Mouse (Mus musculus) CH12.LX (cell line): ENCODE results near the gene Gm20388. TPM values are rescaled to one million over a fixed set of nuclear protein-coding genes. Genes with fewer than 3 reads are reported as not detected.

Experiments used
- DNase-seq: peaks from one replicate; pipeline ENCODE4 v3.0.0-alpha.2; 2013; ENCODE audit errors: extremely low read depth
- H3K27ac ChIP-seq: 2 replicates; pipeline ENCODE4 v1.5.1; 2012; ENCODE audit warnings: low read depth, mild to moderate bottlenecking, control low read depth, moderate library complexity; ENCODE audit not compliant: insufficient read depth
- H3K27me3 ChIP-seq: replicated peaks from 2 replicates; pipeline ENCODE3; 2012; ENCODE audit warnings: inconsistent platforms
- H3K36me3 ChIP-seq, 2 experiments: replicated peaks in 1 of 2; 2 replicates each; pipeline versions ENCODE3 to v1.6.1; 2012; ENCODE audit warnings: inconsistent platforms in 1 of 2, low read length in 1 of 2, mild to moderate bottlenecking in 1 of 2, mixed read lengths in 1 of 2, moderate library complexity in 1 of 2; ENCODE audit not compliant: control insufficient read depth in 1 of 2, insufficient read depth in 1 of 2
- H3K4me1 ChIP-seq, 2 experiments: 2 replicates each; pipeline ENCODE4 v1.6.1; 2012; ENCODE audit warnings: inconsistent platforms in 1 of 2, moderate library complexity in 1 of 2; ENCODE audit not compliant: insufficient read depth in 2 of 2, control insufficient read depth in 1 of 2
- H3K4me2 ChIP-seq: 2 replicates; pipeline ENCODE4 v1.6.1; 2012; ENCODE audit warnings: low read depth, mild to moderate bottlenecking, control low read depth; ENCODE audit not compliant: poor library complexity, insufficient read depth, severe bottlenecking
- H3K4me3 ChIP-seq, 3 experiments: fragments of 150-350 bp in 1 of 3; sonication (generic) in 1 of 3; replicated peaks in 1 of 3; 2 replicates each; pipeline versions ENCODE3 to v1.5.1; 2011 to 2012; ENCODE audit warnings: low read depth in 2 of 3, low read length in 2 of 3, mild to moderate bottlenecking in 2 of 3, moderate library complexity in 2 of 3, control low read depth in 1 of 3, improper control_type of control experiment in 1 of 3, inconsistent platforms in 1 of 3, mixed read lengths in 1 of 3; ENCODE audit not compliant: poor library complexity in 1 of 3
- H3K79me2 ChIP-seq: replicated peaks from 2 replicates; pipeline ENCODE4 v1.6.1; 2012; ENCODE audit warnings: mild to moderate bottlenecking, moderate library complexity; ENCODE audit not compliant: control insufficient read depth, poor library complexity, insufficient read depth, severe bottlenecking; ENCODE audit errors: extremely low read depth
- H3K9ac ChIP-seq: 2 replicates; pipeline ENCODE4 v1.6.1; 2012; ENCODE audit warnings: low read depth, mild to moderate bottlenecking, control low read depth, moderate library complexity; ENCODE audit not compliant: insufficient read depth
- H3K9me3 ChIP-seq: replicated peaks from 2 replicates; pipeline ENCODE3; 2012; ENCODE audit warnings: low read length, inconsistent platforms, mixed read lengths
- BHLHE40 ChIP-seq: IDR thresholded peaks from 2 replicates; pipeline ENCODE4 v1.6.1; 2011; ENCODE audit warnings: mild to moderate bottlenecking, low read depth, low read length, improper control_type of control experiment
- CHD1 ChIP-seq: IDR thresholded peaks from 2 replicates; pipeline ENCODE4 v1.6.1; 2012; ENCODE audit warnings: low read depth, low read length, improper control_type of control experiment, inconsistent platforms
- CTCF ChIP-seq, 2 experiments: IDR thresholded peaks in 1 of 2; conservative IDR thresholded peaks in 1 of 2; 2 replicates each; pipeline ENCODE4 v1.5.1; 2011 to 2012; ENCODE audit warnings: low read depth in 2 of 2, low read length in 2 of 2, improper control_type of control experiment in 1 of 2, inconsistent platforms in 1 of 2, mild to moderate bottlenecking in 1 of 2, moderate library complexity in 1 of 2
- E2F4 ChIP-seq: IDR thresholded peaks from 2 replicates; pipeline ENCODE4 v1.6.1; 2011; ENCODE audit warnings: low read depth, low read length, improper control_type of control experiment; ENCODE audit not compliant: insufficient replicate concordance
- ELF1 ChIP-seq: IDR thresholded peaks from 2 replicates; pipeline ENCODE4 v1.6.1; 2014; ENCODE audit warnings: low read depth, mild to moderate bottlenecking, inconsistent platforms, low read length, improper control_type of control experiment
- EP300 ChIP-seq: IDR thresholded peaks from 2 replicates; pipeline ENCODE4 v1.6.1; 2011; ENCODE audit warnings: low read length, improper control_type of control experiment
- ETS1 ChIP-seq: conservative IDR thresholded peaks from 2 replicates; pipeline ENCODE4 v1.6.1; 2012; ENCODE audit warnings: low read depth, mild to moderate bottlenecking, inconsistent platforms, low read length, improper control_type of control experiment, moderate library complexity
- GABPA ChIP-seq: IDR thresholded peaks from 2 replicates; pipeline ENCODE4 v1.6.1; 2012; ENCODE audit warnings: low read depth, low read length, improper control_type of control experiment, inconsistent platforms; ENCODE audit not compliant: insufficient replicate concordance
- HCFC1 ChIP-seq: IDR thresholded peaks from 2 replicates; pipeline ENCODE4 v1.6.1; 2012; ENCODE audit warnings: low read depth, mild to moderate bottlenecking, inconsistent platforms, low read length, improper control_type of control experiment
- IRF4 ChIP-seq: IDR thresholded peaks from 2 replicates; pipeline ENCODE4 v1.6.1; 2014; ENCODE audit warnings: low read depth, mild to moderate bottlenecking, inconsistent platforms, low read length, improper control_type of control experiment
- JUND ChIP-seq: conservative IDR thresholded peaks from 2 replicates; pipeline ENCODE4 v1.6.1; 2011; ENCODE audit warnings: low read depth, low read length, improper control_type of control experiment
- KAT2A ChIP-seq: IDR thresholded peaks from 2 replicates; pipeline ENCODE4 v1.6.1; 2012; ENCODE audit warnings: low read length, improper control_type of control experiment, inconsistent platforms; ENCODE audit not compliant: insufficient replicate concordance
- MAX ChIP-seq: IDR thresholded peaks from 2 replicates; pipeline ENCODE4 v1.6.1; 2011; ENCODE audit warnings: low read length, improper control_type of control experiment
- MEF2A ChIP-seq: IDR thresholded peaks from 2 replicates; pipeline ENCODE4 v1.6.1; 2014; ENCODE audit warnings: low read depth, mild to moderate bottlenecking, inconsistent platforms, low read length, improper control_type of control experiment, borderline replicate concordance
- MXI1 ChIP-seq: IDR thresholded peaks from 2 replicates; pipeline ENCODE4 v1.6.1; 2011; ENCODE audit warnings: mild to moderate bottlenecking, low read depth, low read length, improper control_type of control experiment
- MYC ChIP-seq: IDR thresholded peaks from 2 replicates; pipeline ENCODE4 v1.6.1; 2011; ENCODE audit warnings: low read depth, mild to moderate bottlenecking, improper control_type of control experiment, low read length
- NELFE ChIP-seq: IDR thresholded peaks from 2 replicates; pipeline ENCODE4 v1.6.1; 2011; ENCODE audit warnings: low read depth, low read length, improper control_type of control experiment
- PAX5 ChIP-seq: IDR thresholded peaks from 2 replicates; pipeline ENCODE4 v1.6.1; 2012; ENCODE audit warnings: low read length, inconsistent platforms, mixed read lengths
- POLR2A ChIP-seq: IDR thresholded peaks from 2 replicates; pipeline ENCODE4 v1.6.1; 2011; ENCODE audit warnings: low read depth, mild to moderate bottlenecking, improper control_type of control experiment, low read length
- POLR2AphosphoS2 ChIP-seq: IDR thresholded peaks from 2 replicates; pipeline ENCODE4 v1.6.1; 2011; ENCODE audit warnings: low read depth, low read length, improper control_type of control experiment
- SMC3 ChIP-seq: IDR thresholded peaks from 2 replicates; pipeline ENCODE4 v1.6.1; 2011; ENCODE audit warnings: low read depth, low read length, improper control_type of control experiment
- TBP ChIP-seq: conservative IDR thresholded peaks from 2 replicates; pipeline ENCODE4 v1.6.1; 2011; ENCODE audit warnings: low read depth, low read length, improper control_type of control experiment
- TCF12 ChIP-seq: IDR thresholded peaks from 2 replicates; pipeline ENCODE4 v1.6.1; 2014; ENCODE audit warnings: low read depth, mild to moderate bottlenecking, inconsistent platforms, low read length, improper control_type of control experiment
- USF1 ChIP-seq: IDR thresholded peaks from 2 replicates; pipeline ENCODE4 v1.6.1; 2014; ENCODE audit warnings: low read depth, mild to moderate bottlenecking, inconsistent platforms, low read length, improper control_type of control experiment
- USF2 ChIP-seq: conservative IDR thresholded peaks from 2 replicates; pipeline ENCODE4 v1.6.1; 2011; ENCODE audit warnings: low read depth, low read length, improper control_type of control experiment
- ZC3H11A ChIP-seq: IDR thresholded peaks from 2 replicates; pipeline ENCODE4 v1.6.1; 2012; ENCODE audit warnings: low read depth, mild to moderate bottlenecking, inconsistent platforms, low read length, improper control_type of control experiment
- ZMIZ1 ChIP-seq: IDR thresholded peaks from 2 replicates; pipeline ENCODE4 v1.6.1; 2012; ENCODE audit warnings: low read depth, mild to moderate bottlenecking, inconsistent platforms, low read length, improper control_type of control experiment
- ZNF384 ChIP-seq: IDR thresholded peaks from 2 replicates; pipeline ENCODE4 v1.6.1; 2012; ENCODE audit warnings: low read depth, low read length, improper control_type of control experiment, inconsistent platforms
- dilution Hi-C: fragments of 300-500 bp; cut with MboI; formaldehyde crosslinking; loops from 2 replicates; pipeline ENCODE4 v1.14.3; 2020; ENCODE audit warnings: low sequenced_read_pairs; ENCODE audit not compliant: extremely low pct_unique_long_range_greater_than_20kb, extremely low pct_ligation_motif_present
- in situ Hi-C: fragments of 300-500 bp; cut with MboI; formaldehyde crosslinking; loops from 3 replicates; pipeline ENCODE4 v1.14.3; 2019; ENCODE audit warnings: low sequenced_read_pairs, low pct_ligation_motif_present, low pct_unique_long_range_greater_than_20kb, mixed read lengths
- polyA plus RNA-seq: library from polyadenylated mRNA; unstranded; fragments of >175 nt; gene quantifications from 2 replicates; pipeline ENCODE4 v1.2.1, GENCODE M21; 2012; ENCODE audit warnings: low read depth; ENCODE audit not compliant: insufficient read length
- total RNA-seq, 2 experiments: library from RNA; depleted of rRNA; stranded (reverse); fragments of 300-350 nt in 1 of 2; fragments of >200 nt in 1 of 2; gene quantifications; 2 replicates each; pipeline ENCODE4 v1.2.3; 2012 to 2014

Gm20388 gene
- total and polyA plus RNA-seq, 3 experiments, result 14.8 to 26.3 (median 22.2) TPM

- dilution Hi-C loops (no loop called here), in situ Hi-C loops (no loop called here)
- TF ChIP-seq JUND, result no peak
- TF ChIP-seq MAX, result no peak
- no peak for TF ChIP-seq NELFE
- no peak for TF ChIP-seq GABPA
- no peak for TF ChIP-seq PAX5
- TF ChIP-seq HCFC1, result no peak
- no peak for TF ChIP-seq CTCF (conservative IDR thresholded peaks at IDR 0.05 in 1 of 2, IDR thresholded peaks at IDR 0.05 in 1 of 2; ENCODE audit: low read depth in 2 of 2, low read length in 2 of 2)
- TF ChIP-seq MYC, result no peak
- no peak for TF ChIP-seq E2F4
- no peak for TF ChIP-seq KAT2A
- no peak for TF ChIP-seq ZMIZ1
- no peak for TF ChIP-seq BHLHE40
- TF ChIP-seq SMC3, result no peak
- no peak for TF ChIP-seq USF1
- no peak for TF ChIP-seq TCF12
- TF ChIP-seq IRF4, result no peak
- no peak for TF ChIP-seq ZNF384
- no peak for TF ChIP-seq MXI1
- TF ChIP-seq ELF1, result no peak
- no peak for DNase-seq
- Histone ChIP-seq H3K36me3 (no peaks in the 10 kb centered on the region), H3K9ac (no peak overlapping the region), H3K79me2 (no peaks in the 10 kb centered on the region), H3K9me3 (no peaks in the 10 kb centered on the region), H3K27ac (no peak overlapping the region), H3K27me3 (no peaks in the 10 kb centered on the region), H3K4me3 (no peak overlapping the region), H3K4me2 (no peak overlapping the region), H3K4me1 (peaks cover 20 to 45% of the 10 kb centered on the region in 2 experiments)
These were observed 2856.6 kb downstream of the Gm20388 start for GRCm38 (mm10) chr8:122767229-122767628.

- Histone ChIP-seq H3K79me2 (no peaks in the 10 kb centered on the region), H3K4me1 (peaks cover 14 to 44% of the 10 kb centered on the region in 2 experiments), H3K9ac (no peak overlapping the region), H3K27ac (no peak overlapping the region), H3K4me3 (no peak overlapping the region), H3K4me2 (no peak overlapping the region), H3K9me3 (no peaks in the 10 kb centered on the region), H3K27me3 (no peaks in the 10 kb centered on the region), H3K36me3 (no peaks in the 10 kb centered on the region)
- DNase-seq, result no peak
- TF ChIP-seq TBP, result no peak
- no peak for TF ChIP-seq EP300
- no peak for TF ChIP-seq E2F4
- no peak for TF ChIP-seq MEF2A
- no peak for TF ChIP-seq JUND
- no peak for TF ChIP-seq HCFC1
- TF ChIP-seq BHLHE40, result no peak
- no peak for TF ChIP-seq CHD1
- no peak for TF ChIP-seq TCF12
- TF ChIP-seq SMC3, result no peak
- no peak for TF ChIP-seq ZNF384
- TF ChIP-seq USF1, result no peak
- no peak for TF ChIP-seq ZC3H11A
- TF ChIP-seq MAX, result no peak
- TF ChIP-seq ETS1, result no peak
- TF ChIP-seq USF2, result no peak
- no peak for TF ChIP-seq POLR2AphosphoS2
- no peak for TF ChIP-seq POLR2A
- dilution Hi-C loops, result no loop called here
- in situ Hi-C loops, result no loop called here
These were observed 2858.8 kb downstream of the Gm20388 start for GRCm38 (mm10) chr8:122769251-122770058.
